8 mouse cellular contexts compared by ENCODE assay signal in genomic region chrX:162760115-162760942, GRCm38 (mm10). TPM values are rescaled to one million over a fixed set of nuclear protein-coding genes. Genes with fewer than 3 reads are reported as not detected.
DNase-seq lines count a peak whose midpoint lies in the region; ATAC-seq lines count a peak whose summit lies in the region.

Gene Rbbp7, plus strand, starts transcription at chrX:162760402.

- H3K27ac ChIP-seq in hindbrain, embryonic 13.5 days: peak within 1 kb of the TSS; percentile 92

- WGBS in hindbrain, embryonic 13.5 days: 25% methylated on average over 80 of the region's 100 CpGs

- H3K4me3 ChIP-seq in hindbrain, embryonic 13.5 days: peak within 1 kb of the TSS; percentile 60

- H3K27me3 ChIP-seq in hindbrain, embryonic 13.5 days: no peaks in the 10 kb centered on the region

- peak within 1 kb of the TSS; percentile 58 for H3K4me2 ChIP-seq in hindbrain, embryonic 13.5 days

- peak; percentile 98 for ATAC-seq in hindbrain, embryonic 13.5 days (ENCODE audit: low FRiP score)

- no peaks in the 10 kb centered on the region for H3K9me3 ChIP-seq in hindbrain, embryonic 13.5 days

- H3K36me3 ChIP-seq in hindbrain, embryonic 13.5 days: no peaks in the 10 kb centered on the region

- DNase-seq in NIH3T3 (ENCODE audit: low read depth): peak; percentile 94
- DNase-seq in cerebellum, postnatal 10 days: peak; percentile 94 to 97
- DNase-seq in frontal cortex, postnatal 14 days (ENCODE audit: low spot score in 2 of 2): peak; percentile 82 to 86
- peak; percentile 90 to 91 for DNase-seq in layer of hippocampus, postnatal 36 days
- DNase-seq in lung, postnatal 36 days: peak; percentile 90
- DNase-seq in retina, postnatal 1 day: peak; percentile 95
- DNase-seq in urinary bladder, adult 18-20 months (ENCODE audit: low spot score in 2 of 2): peak; percentile 67 to 90

- peaks cover 9% of the 10 kb centered on the region for H3K4me1 ChIP-seq in hindbrain, embryonic 13.5 days (replicated peaks)

- H3K9ac ChIP-seq in hindbrain, embryonic 13.5 days: peak within 1 kb of the TSS; percentile 75

RNA-seq across cellular contexts. Expression of gene Rbbp7, which starts in this region (rescaled TPM):
- 217 and 218 TPM in 2 replicates for polyA plus RNA-seq in hindbrain, embryonic 13.5 days (2015; fragmentation: Nextera tagmentation; extraction: Ambion mirVana)
- total RNA-seq in layer of hippocampus, postnatal 36 days (2021): 100 to 1,000 TPM; 154 to 164 TPM

Comparison
In these comparisons a context has a peak if more than half of its experiments do, and no peak if none do; other contexts are left out.
1. Peak in every context shown above with its lines: DNase-seq, ATAC-seq, H3K4me3 ChIP-seq and H3K27ac ChIP-seq.